Mouse (Mus musculus) brain, embryonic 14.5 days (tissue): Measurements from ENCODE around the gene Ift80.

ENCODE experiments used
- CTCF ChIP-seq: fragments of 200-500 bp; IDR thresholded peaks from 2 replicates; pipeline ENCODE4 v1.5.1; 2012; ENCODE audit warnings: inconsistent platforms, mild to moderate bottlenecking, moderate library complexity, borderline replicate concordance; ENCODE audit not compliant: insufficient read depth, insufficient read length; ENCODE audit errors: extremely low read depth
- POLR2A ChIP-seq: fragments of 200-500 bp; IDR thresholded peaks from 2 replicates; pipeline ENCODE4 v1.6.1; 2012; ENCODE audit warnings: mild to moderate bottlenecking, inconsistent platforms, borderline replicate concordance; ENCODE audit not compliant: poor library complexity, insufficient read depth, insufficient read length, severe bottlenecking; ENCODE audit errors: extremely low read depth

DNA sequence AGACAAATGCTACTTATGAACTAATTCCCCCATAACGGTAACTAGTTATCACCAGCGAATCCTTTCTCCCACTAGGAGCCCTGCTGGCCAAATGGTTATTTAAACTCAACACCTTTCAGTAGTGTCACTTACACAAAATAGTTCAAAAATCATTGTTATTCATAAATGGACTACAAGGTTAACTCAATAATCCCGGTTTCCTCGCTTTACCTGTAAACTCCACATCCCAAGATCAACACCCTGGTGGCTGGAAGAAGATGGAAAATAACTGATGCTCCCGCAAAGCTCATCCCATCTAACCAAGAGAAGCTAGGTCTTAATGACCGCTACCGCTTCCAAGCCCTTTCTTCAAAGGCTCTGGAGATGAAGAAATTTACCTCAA, 324 bp downstream of the Ift80 start:
- TF ChIP-seq POLR2A, result no peak
- peak; percentile 7; the same call in 1 of the 2 replicates for TF ChIP-seq CTCF
